Mouse (Mus musculus) bone marrow macrophage, adult 2 months (primary cell): ENCODE results near the gene Sp2. TPM values are rescaled to one million over a fixed set of nuclear protein-coding genes. Genes with fewer than 3 reads are reported as not detected.

Source experiments
- H3K27ac ChIP-seq: 2 replicates; pipeline ENCODE4 v1.5.1; 2012; ENCODE audit warnings: low read depth, low read length; ENCODE audit not compliant: insufficient read depth
- H3K4me1 ChIP-seq: 2 replicates; pipeline ENCODE4 v1.6.1; 2012; ENCODE audit warnings: low read length; ENCODE audit not compliant: control insufficient read depth, insufficient read depth
- H3K4me3 ChIP-seq: 2 replicates; pipeline ENCODE4 v1.5.1; 2012; ENCODE audit warnings: mild to moderate bottlenecking, low read length, moderate library complexity; ENCODE audit not compliant: insufficient read depth
- CTCF ChIP-seq: IDR thresholded peaks from 2 replicates; pipeline ENCODE4 v1.5.1; 2012; ENCODE audit warnings: low read depth, mild to moderate bottlenecking, low read length, moderate library complexity
- POLR2A ChIP-seq: IDR thresholded peaks from 2 replicates; pipeline ENCODE4 v1.6.1; 2012; ENCODE audit warnings: mild to moderate bottlenecking, low read depth, low read length, borderline replicate concordance
- polyA plus RNA-seq: library from polyadenylated mRNA; stranded (reverse); fragments of >200 nt; gene quantifications from 2 replicates; pipeline ENCODE4 v1.2.4, GENCODE M21; 2012; ENCODE audit not compliant: missing spikeins, insufficient read depth, insufficient read length

Gene Sp2
- polyA plus RNA-seq, 1 experiment: 22.3 TPM

DNA sequence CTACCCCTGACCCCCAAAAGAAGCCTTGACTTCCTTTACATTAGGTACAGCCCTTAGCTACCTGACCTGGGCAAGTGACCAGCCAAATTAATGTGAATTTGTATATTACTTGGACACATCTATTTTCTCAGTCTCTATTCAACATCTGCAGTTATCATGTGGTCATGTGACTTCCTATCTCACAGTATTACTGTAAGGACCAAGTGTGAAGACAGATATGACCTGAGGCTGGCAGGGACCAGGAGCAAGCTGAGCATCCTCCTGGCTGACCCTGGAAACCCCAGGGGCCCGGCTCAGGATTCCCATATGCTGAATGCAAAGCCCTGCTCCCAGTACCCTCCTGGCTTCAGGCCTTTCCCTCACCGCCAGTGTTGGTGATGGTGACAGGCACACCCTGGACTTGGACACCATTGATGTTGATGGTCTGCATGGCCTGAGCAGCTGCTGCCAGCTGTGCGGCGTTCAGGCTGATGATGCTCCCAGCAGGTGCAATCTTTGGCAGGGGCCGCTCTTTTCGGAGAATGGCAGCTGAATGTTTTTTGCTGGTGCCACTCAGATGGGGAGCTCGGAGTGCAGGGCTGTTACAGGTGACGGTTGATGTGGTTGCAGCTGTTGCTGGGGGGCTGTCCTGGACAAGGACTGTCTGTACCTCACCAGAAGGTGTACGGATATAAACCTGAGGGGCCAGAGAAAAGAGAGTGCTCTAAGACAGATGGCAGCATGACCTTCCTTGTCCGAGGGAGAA lies 25.5 kb downstream of the Sp2 start:
- Histone ChIP-seq H3K4me3 (no peak overlapping the region), H3K27ac (no peak overlapping the region), H3K4me1 (peaks cover 4% of the 10 kb centered on the region)
- TF ChIP-seq CTCF (no peak), POLR2A (no peak)

DNA sequence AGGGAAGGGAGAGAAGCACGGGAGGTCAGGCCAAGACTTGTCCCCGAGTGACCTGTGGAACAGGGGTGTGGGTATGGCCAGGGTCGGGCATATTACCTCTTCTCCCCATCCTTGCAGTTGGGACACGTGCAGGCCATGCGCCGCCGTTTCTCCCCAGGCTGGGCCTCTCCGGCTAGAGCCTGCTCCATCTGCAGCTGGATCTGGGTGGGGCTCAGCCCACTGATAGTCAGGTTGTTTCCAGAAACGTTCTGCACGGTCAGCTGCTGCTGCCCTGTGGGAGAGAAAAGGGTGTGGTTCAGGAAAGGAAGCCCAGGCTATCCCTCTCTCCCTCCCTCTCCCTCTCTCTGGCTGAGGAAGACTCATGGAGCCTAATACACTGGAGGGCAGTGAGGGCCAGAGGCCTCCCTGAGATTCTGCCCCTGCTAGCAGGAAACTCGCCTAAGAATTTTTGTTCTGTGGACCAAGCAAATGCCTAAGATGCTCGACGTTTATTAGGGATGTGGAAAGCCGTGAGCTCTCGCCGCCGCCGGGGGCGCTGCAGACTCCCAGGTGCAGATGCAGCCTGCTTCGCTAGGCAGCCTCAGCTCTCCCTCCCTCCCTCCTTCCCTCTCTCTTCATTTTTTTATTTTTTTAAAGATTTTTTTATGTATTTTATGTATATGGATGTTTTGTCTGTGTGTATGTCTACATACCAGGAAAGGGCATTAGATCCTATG lies 26.6 kb downstream of the Sp2 start:
- TF ChIP-seq CTCF: no peak
- no peak for TF ChIP-seq POLR2A
- no peak overlapping the region for H3K27ac ChIP-seq
- H3K4me3 ChIP-seq: no peak overlapping the region
- peaks cover 4% of the 10 kb centered on the region for H3K4me1 ChIP-seq

DNA sequence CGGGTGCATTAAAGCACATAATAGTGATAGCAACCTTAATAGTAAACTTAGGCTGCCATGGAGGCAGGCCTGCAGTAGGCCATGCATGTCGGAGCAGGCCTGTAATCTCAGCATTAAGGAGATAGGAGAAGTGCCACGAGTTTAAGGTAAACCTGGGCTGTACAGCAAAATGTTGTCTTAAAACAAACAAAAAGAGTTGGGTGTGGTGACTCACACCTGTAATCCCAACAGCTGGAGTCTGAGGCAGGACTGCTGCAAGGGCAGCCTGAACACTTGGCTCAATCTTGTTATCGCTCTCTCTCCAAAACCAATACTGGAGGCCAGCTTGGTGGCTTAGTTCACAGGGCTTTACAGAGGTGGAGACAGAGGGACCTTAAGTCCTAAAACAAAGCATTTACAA lies 27.7 kb downstream of the Sp2 start:
- Histone ChIP-seq H3K4me3 (no peak overlapping the region), H3K27ac (no peak overlapping the region), H3K4me1 (peaks cover 1% of the 10 kb centered on the region)
- TF ChIP-seq CTCF (no peak), POLR2A (no peak)

DNA sequence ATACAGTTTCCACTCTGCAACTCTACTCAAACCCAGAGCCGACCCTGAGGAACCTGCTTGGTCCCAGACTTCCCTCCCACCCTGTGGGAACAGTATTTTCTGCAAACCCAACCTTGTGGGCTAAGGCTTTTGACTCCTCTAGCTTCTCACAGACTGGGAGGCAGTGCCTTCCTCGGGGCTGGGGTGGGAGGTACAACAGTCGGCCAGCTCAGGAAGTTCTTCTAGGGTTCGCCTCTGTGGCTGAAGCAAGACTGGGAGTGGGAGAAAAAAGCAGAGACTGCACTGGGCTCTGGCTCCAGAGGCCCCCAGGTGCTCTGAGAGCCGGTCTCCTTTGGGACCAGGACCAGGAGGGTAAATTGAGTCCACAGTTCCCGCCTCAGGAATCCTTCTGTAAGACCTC lies 29.9 kb downstream of the Sp2 start:
- Histone ChIP-seq H3K27ac (no peak overlapping the region), H3K4me1 (no peaks in the 10 kb centered on the region)
- no peak for TF ChIP-seq POLR2A
- no peak for TF ChIP-seq CTCF

DNA sequence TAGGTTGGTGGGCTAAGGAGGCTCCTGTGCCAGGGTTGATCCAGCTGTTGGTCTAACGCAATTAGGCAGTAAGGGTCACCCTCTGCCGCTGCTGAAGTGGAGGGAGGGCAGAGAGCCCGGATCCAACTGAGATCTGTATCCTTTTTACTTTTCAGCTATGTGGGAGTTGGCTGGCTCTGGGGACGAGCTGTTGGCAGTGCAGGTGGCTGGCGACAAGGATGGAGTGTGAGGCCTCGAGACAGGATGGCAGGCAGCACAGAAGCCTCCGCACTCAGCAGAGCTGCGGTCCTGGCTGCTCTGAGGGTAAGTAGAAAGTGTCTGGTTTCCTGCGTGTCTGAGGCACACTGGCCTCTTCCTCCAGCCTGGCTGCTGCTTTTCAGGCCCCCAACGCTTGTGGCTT lies 30.3 kb downstream of the Sp2 start:
- Histone ChIP-seq H3K4me1 (no peaks in the 10 kb centered on the region), H3K27ac (no peak overlapping the region), H3K4me3 (no peak overlapping the region)
- no peak for TF ChIP-seq CTCF
- no peak for TF ChIP-seq POLR2A

More for the DNA sequence above, 29.9 kb downstream of the Sp2 start:
- H3K4me3 ChIP-seq: no peak overlapping the region

DNA sequence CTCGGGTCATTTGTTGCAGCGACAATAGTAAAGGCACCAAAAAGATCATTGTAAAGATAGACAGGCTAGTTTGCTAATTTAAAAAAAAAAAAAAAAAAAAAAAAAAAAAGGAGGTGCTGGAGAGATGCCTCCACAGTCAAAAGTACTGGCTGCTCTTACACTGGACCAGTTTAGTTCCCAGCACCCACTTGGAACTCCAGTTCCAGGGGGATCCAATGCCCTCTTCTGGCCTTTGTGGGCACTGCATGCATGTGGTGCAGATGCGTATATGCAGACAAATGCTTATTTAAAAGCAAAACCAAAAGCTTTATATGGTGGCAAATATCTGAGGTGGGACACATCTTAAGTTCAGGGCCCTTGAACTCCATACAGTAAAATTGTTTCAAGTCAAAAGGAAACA lies 32.0 kb downstream of the Sp2 start:
- no peak overlapping the region for H3K27ac ChIP-seq
- TF ChIP-seq CTCF: no peak; the same call in 1 of the 2 replicates
- TF ChIP-seq POLR2A: no peak
- H3K4me1 ChIP-seq: no peaks in the 10 kb centered on the region; the same call in 1 of the 2 replicates
- H3K4me3 ChIP-seq: no peak overlapping the region

DNA sequence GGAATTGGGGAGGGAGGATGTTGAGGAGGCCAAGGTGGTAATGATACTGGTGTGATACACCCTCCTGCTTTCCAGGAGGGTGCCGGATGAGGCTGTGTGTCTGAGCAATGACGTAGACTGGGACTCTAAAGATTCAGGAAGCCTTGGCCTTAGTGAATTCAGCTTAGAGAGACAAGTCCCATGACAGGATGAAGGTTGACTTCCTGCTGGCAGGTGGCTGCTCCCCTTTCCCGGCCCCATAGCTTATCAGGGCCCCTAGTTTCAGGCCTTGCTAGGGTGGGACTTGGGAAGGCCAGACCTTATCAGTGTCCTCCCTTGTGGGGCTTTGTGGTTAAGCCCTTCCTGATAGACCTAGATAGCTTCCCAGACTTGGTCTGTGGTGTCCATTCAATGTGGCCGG lies 34.9 kb downstream of the Sp2 start:
- no peak overlapping the region for H3K27ac ChIP-seq
- TF ChIP-seq POLR2A (no peak), CTCF (no peak)
- H3K4me1 ChIP-seq: peaks cover 6% of the 10 kb centered on the region
- H3K4me3 ChIP-seq: no peak overlapping the region

DNA sequence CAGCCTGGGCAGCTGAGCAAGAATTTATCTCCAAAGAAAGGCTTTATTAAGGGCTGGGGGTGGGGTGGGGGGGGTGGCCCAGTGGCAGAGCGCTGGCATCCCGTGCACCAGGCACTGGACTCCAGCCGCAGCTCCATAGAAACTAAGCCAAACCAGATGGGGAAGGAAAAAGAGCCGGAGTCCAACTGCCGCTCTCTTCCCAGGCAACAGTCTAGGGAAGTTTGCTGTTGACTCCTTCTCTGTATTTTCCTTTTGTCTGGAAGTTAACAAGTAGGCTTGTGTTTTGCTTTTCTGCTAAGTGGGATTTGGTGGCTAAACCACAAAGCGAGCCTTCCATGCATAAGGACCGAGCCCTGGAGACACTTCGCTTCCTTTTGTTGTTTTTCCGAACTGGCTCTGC lies 36.3 kb downstream of the Sp2 start:
- no peak overlapping the region for H3K27ac ChIP-seq
- no peak overlapping the region for H3K4me3 ChIP-seq
- peaks cover 6% of the 10 kb centered on the region for H3K4me1 ChIP-seq
- TF ChIP-seq CTCF: no peak
- no peak for TF ChIP-seq POLR2A

DNA sequence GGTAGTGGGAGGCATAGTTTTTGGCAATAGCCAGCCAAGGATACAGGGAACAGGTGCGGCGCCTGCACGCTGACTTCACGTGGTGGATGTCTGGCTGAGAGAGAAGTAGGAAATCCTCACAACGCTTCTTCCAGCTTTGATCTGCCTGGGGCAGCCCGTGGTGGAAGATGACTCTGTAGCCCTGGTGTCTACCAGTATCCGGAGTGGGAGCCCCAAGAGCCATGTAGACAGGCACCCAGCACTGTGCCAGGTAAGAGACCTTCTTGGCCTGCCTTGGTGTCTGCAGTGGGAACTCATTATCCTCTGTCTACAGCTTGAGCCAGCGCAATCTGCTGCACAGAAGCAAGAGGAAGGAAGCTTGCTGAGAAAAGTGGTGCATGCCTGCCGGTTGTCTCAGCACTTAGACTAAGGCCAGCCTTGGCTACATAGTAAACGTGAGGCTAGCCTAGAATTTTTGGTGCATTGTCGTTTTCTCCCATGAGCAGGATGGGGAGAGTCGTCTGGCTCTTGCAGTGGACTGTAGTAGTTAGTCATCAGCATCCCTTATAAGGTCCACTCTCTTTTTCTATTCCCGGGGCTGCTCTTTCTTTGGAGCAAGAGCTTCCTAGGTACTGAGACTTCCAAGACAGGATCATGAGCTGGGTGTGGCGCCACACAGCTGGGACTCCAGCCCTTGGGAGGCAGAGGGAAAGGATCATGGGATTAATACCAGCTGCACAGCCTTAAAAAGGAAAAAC lies 37.7 kb downstream of the Sp2 start:
- TF ChIP-seq CTCF: no peak
- no peak for TF ChIP-seq POLR2A
- peak overlapping the region; percentile 31; the same call in 1 of the 2 replicates for H3K27ac ChIP-seq
- H3K4me3 ChIP-seq: peak overlapping the region; percentile 82
- H3K4me1 ChIP-seq: peaks cover 6% of the 10 kb centered on the region
